Mouse (Mus musculus): ENCODE results near the gene Hnrnpd. TPM values are rescaled to one million over a fixed set of nuclear protein-coding genes. Genes with fewer than 3 reads are reported as not detected.

The Hnrnpd gene
- 196 TPM in 2 replicates for polyA plus RNA-seq (2014; fragmentation: Nextera tagmentation; extraction: Ambion mirVana)

DNA sequence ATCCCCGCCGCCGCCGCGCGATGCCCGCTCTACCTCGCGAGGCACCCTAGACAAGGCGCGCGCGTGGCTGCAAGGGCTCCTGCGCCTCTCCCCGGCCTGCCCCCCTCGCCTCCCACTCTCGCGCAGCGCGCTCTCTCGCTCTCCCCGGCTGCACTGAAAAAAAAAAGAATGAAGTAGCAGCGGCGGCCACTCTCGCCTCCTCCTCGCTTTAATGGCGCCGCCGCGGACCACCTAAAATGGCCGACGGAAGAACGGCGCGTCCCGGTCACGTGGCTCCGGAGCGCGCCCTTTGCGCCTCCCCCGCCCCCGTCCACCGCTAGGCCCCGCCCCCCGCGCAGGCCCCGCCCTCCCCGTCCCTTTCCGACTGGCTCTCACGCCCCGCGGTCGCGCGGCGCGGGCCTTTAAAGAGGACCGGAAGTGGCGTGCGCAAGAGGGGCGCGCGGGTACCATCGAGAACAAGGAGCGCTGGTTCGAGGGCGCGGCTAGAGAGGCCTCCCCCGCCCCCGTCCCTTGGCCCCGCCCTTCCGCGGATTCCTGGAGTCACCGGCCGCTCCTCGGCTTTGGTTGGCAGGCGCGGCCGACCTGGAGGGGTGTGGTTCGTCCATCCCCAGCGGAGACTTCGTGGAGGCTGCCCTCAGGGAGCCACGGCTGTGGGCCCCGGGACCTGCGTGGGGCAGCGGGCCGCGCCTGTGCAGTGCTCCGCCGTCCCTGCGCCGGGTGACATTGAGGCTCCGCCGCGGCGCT is at the start of gene Hnrnpd, which contains the start of gene 4930524J08Rik:
Hnrnpd (minus strand) TSS at position 240 of the 744 bp plus-strand sequence.
4930524J08Rik (plus strand) TSS at position 363 of the 744 bp plus-strand sequence.
- H3K9ac ChIP-seq: peak within 1 kb of the TSS; percentile 99
- H3K27me3 ChIP-seq (ENCODE audit: insufficient read depth, low read length): no peaks in the 10 kb centered on the region
- peak within 1 kb of the TSS; percentile 97 for H3K4me3 ChIP-seq (ENCODE audit: low read depth, low read length)
- H3K4me2 ChIP-seq: peak within 1 kb of the TSS; percentile 86
- no peak for TF ChIP-seq CTCF (IDR thresholded peaks at IDR 0.05; ENCODE audit: low read depth)
- ATAC-seq (ENCODE audit: insufficient read depth): peak; percentile 96
- H3K9me3 ChIP-seq (ENCODE audit: low read depth, low read length): no peaks in the 10 kb centered on the region
- H3K4me1 ChIP-seq (ENCODE audit: insufficient read depth): peaks cover 15% of the 10 kb centered on the region
- peak; percentile 99 for DNase-seq
- H3K27ac ChIP-seq (ENCODE audit: low read depth): peak within 1 kb of the TSS; percentile 100
- peaks cover 16% of the 10 kb centered on the region for H3K36me3 ChIP-seq (ENCODE audit: insufficient read depth)
- under 1% methylated on average over 91 of the region's 97 CpGs for WGBS

DNA sequence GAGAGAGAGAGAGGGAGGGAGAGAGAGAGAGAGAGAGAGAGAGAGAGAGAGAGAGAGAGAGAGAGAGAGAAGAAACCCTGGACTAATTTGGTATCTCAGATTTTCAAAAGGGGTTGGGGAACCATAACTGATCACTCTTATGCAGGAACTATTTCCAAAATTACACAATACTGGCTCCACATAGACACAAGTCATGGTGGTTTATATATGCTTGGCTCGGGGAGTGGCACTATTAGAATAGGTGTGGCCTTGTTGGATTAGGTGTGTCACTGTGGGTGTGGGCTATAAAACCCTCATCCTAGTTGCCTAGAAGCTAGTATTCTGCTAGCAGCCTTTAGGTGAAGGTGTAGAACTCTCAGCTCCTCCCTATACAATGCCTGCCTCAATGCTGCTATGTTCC is 46.1 kb upstream of the Hnrnpd start:
- Histone ChIP-seq H3K27me3 (ENCODE audit: insufficient read depth, low read length) (no peaks in the 10 kb centered on the region), H3K4me1 (ENCODE audit: insufficient read depth) (0 out of 2 replicates have a peak, but pooled peaks cover 4% of the 10 kb centered on the region), H3K9me3 (ENCODE audit: low read depth, low read length) (no peaks in the 10 kb centered on the region), H3K4me3 (ENCODE audit: low read depth, low read length) (no peak overlapping the region), H3K36me3 (ENCODE audit: insufficient read depth) (no peaks in the 10 kb centered on the region), H3K4me2 (no peak overlapping the region), H3K27ac (ENCODE audit: low read depth) (no peak overlapping the region), H3K9ac (no peak overlapping the region)
- WGBS: 69% methylated on average over 1 of the region's 1 CpGs
- ATAC-seq (ENCODE audit: insufficient read depth) (no peak), DNase-seq (no peak)
- TF ChIP-seq CTCF (IDR thresholded peaks at IDR 0.05; ENCODE audit: low read depth): no peak

DNA sequence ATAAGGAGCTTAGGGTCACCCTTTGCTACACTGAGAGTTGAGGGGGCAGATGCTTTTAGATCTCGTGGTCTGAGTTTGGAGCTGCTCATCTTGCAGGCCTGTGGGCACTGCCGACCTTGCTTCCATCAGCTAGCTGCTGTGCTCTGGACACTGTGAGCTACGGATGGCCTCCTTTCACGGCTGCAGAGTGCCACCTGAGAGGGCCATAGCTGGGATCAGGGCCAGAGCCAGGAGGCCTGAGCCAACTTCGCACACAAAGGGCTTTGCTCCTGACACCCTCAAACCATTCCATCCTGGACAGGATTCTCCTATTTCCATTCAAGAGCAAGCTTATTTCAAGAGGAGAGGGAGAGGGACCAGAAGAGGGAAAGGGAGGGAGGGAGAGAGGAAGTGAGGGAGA is 45.7 kb upstream of the Hnrnpd start:
- WGBS: 60% methylated on average over 5 of the region's 5 CpGs
- Histone ChIP-seq H3K27me3 (ENCODE audit: insufficient read depth, low read length) (no peaks in the 10 kb centered on the region), H3K4me1 (ENCODE audit: insufficient read depth) (no peaks in the 10 kb centered on the region), H3K4me2 (no peak overlapping the region), H3K4me3 (ENCODE audit: low read depth, low read length) (no peak overlapping the region), H3K36me3 (ENCODE audit: insufficient read depth) (no peaks in the 10 kb centered on the region), H3K9ac (no peak overlapping the region), H3K27ac (ENCODE audit: low read depth) (no peak overlapping the region), H3K9me3 (ENCODE audit: low read depth, low read length) (no peaks in the 10 kb centered on the region)
- ATAC-seq (ENCODE audit: insufficient read depth): no peak
- TF ChIP-seq CTCF (IDR thresholded peaks at IDR 0.05; ENCODE audit: low read depth): no peak
- DNase-seq: no peak

DNA sequence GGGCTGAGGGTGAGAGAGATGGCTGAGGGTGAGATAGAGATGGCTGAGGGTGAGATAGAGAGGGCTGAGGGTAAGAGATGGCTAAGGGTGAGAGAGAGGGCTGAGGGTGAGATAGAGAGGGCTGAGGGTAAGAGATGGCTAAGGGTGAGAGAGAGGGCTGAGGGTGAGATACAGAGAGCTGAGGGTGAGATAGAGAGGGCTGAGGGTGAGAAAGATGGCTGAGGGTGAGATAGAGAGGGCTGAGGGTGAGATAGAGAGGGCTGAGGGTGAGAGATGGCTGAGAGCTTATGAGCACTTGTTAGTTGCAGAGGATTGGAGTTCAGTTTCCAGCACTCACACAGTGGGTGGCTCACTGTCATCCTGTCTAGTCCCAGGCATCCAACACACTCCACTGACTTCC is 41.4 kb upstream of the Hnrnpd start:
- DNase-seq (no peak), ATAC-seq (ENCODE audit: insufficient read depth) (no peak)
- Histone ChIP-seq H3K36me3 (ENCODE audit: insufficient read depth) (no peaks in the 10 kb centered on the region), H3K4me3 (ENCODE audit: low read depth, low read length) (no peak overlapping the region), H3K27ac (ENCODE audit: low read depth) (no peak overlapping the region), H3K27me3 (ENCODE audit: insufficient read depth, low read length) (no peaks in the 10 kb centered on the region), H3K9ac (no peak overlapping the region), H3K4me2 (no peak overlapping the region), H3K4me1 (ENCODE audit: insufficient read depth) (no peaks in the 10 kb centered on the region), H3K9me3 (ENCODE audit: low read depth, low read length) (no peaks in the 10 kb centered on the region)
- no peak for TF ChIP-seq CTCF (IDR thresholded peaks at IDR 0.05; ENCODE audit: low read depth)

DNA sequence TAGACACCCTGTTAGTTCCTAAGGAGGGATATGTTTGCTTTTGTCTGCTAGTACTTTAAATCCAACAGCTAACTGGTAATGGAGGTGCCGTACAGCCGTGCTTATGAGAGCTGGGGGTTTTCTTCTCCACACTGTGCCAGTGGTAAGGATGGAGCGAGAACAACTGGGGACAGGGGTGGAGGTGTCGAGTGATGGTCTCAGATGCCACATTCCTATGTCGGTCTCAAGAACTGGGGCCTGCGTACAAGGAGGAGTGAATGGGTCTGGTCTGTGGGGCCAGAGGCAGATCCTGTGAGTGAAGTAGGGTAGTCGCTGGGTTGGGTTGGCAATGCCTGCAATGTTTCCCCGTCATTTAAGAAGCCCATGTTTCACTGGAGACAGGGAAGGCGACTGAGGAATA is 33.9 kb upstream of the Hnrnpd start:
- H3K4me2 ChIP-seq: no peak overlapping the region

DNA sequence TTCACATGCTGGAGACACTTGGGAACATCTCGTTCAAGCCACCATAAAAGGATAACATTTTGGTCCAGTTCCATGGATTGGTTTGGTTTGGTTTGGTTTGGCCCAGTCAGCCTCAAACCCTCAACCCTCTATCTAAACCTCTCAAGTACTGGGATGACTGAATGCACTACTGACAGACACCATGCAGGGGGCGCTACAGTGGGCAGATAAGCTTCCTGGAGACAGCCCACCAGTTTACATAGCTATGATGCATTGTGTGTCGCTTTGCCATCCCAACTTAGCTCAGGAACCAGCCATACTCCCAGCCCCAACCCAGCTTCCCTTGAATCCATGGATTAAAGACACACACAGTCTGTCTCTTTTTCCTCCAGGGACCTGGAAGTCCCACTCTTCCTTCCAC is 29.7 kb upstream of the Hnrnpd start:
- H3K4me3 ChIP-seq (ENCODE audit: low read depth, low read length): no peak overlapping the region
- H3K9me3 ChIP-seq (ENCODE audit: low read depth, low read length): no peaks in the 10 kb centered on the region
- no peaks in the 10 kb centered on the region for H3K4me1 ChIP-seq (ENCODE audit: insufficient read depth)
- no peak overlapping the region for H3K9ac ChIP-seq
- DNase-seq (no peak), ATAC-seq (ENCODE audit: insufficient read depth) (no peak)
- H3K27me3 ChIP-seq (ENCODE audit: insufficient read depth, low read length): no peaks in the 10 kb centered on the region
- H3K36me3 ChIP-seq (ENCODE audit: insufficient read depth): no peaks in the 10 kb centered on the region
- no peak overlapping the region for H3K27ac ChIP-seq (ENCODE audit: low read depth)
- peak; percentile 9; the same call in 1 of the 2 replicates for TF ChIP-seq CTCF (IDR thresholded peaks at IDR 0.05; ENCODE audit: low read depth)
- no peak overlapping the region for H3K4me2 ChIP-seq
- WGBS: 47% methylated on average over 3 of the region's 3 CpGs

More for the DNA sequence above, 33.9 kb upstream of the Hnrnpd start:
- DNase-seq (no peak), ATAC-seq (ENCODE audit: insufficient read depth) (no peak)
- Histone ChIP-seq H3K4me3 (ENCODE audit: low read depth, low read length) (no peak overlapping the region), H3K4me1 (ENCODE audit: insufficient read depth) (no peaks in the 10 kb centered on the region), H3K36me3 (ENCODE audit: insufficient read depth) (no peaks in the 10 kb centered on the region), H3K9ac (no peak overlapping the region), H3K9me3 (ENCODE audit: low read depth, low read length) (no peaks in the 10 kb centered on the region), H3K27ac (ENCODE audit: low read depth) (no peak overlapping the region), H3K27me3 (ENCODE audit: insufficient read depth, low read length) (no peaks in the 10 kb centered on the region)
- 52% methylated on average over 9 of the region's 9 CpGs for WGBS
- no peak for TF ChIP-seq CTCF (IDR thresholded peaks at IDR 0.05; ENCODE audit: low read depth)

DNA sequence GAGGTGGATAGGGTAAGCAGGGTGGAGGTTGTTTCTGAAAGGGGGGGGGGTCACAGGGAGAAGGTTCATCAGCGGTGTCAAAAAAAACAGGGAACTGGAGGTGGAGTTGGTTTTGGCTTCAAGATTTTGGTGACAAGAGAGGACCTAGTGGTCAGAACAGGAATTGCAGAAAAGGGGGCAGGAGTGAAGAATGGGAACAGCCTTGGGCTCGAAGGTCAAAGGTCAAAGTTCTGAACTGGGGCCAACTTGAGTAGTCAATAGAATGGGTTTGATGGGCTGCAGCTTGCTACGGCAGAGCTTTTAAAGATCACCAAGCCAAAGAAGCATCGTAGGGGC is 28.3 kb upstream of the Hnrnpd start:
- Histone ChIP-seq H3K4me2 (no peak overlapping the region), H3K9me3 (ENCODE audit: low read depth, low read length) (no peaks in the 10 kb centered on the region), H3K4me1 (ENCODE audit: insufficient read depth) (no peaks in the 10 kb centered on the region), H3K36me3 (ENCODE audit: insufficient read depth) (no peaks in the 10 kb centered on the region), H3K27me3 (ENCODE audit: insufficient read depth, low read length) (no peaks in the 10 kb centered on the region), H3K9ac (no peak overlapping the region), H3K27ac (ENCODE audit: low read depth) (no peak overlapping the region), H3K4me3 (ENCODE audit: low read depth, low read length) (no peak overlapping the region)
- peak; percentile 38 for DNase-seq
- WGBS: 80% methylated on average over 4 of the region's 4 CpGs
- TF ChIP-seq CTCF (IDR thresholded peaks at IDR 0.05; ENCODE audit: low read depth): peak; percentile 40
- no peak for ATAC-seq (ENCODE audit: insufficient read depth)
